Comparison of ENCODE assay signal across 11 mouse cellular contexts in genomic region chr17:34251666-34252065, GRCm38 (mm10). TPM values are rescaled to one million over a fixed set of nuclear protein-coding genes. Genes with fewer than 3 reads are reported as not detected.
DNase-seq lines count a peak whose midpoint lies in the region; ATAC-seq and TF ChIP-seq lines count a peak whose summit lies in the region.
"Had no signal": no experiment of that assay in that cellular context is flagged by ENCODE, and none has a peak within 500 bp of the region (broad histone marks: within the 10 kb centered on the region; RNA-seq: fewer than 3 reads in every experiment).

No protein-coding gene starts in this region.

- peak; percentile 59 for TF ChIP-seq CTCF in ES-Bruce4 (IDR thresholded peaks at IDR 0.05; ENCODE audit: low read depth, low read length)
- peak; percentile 34 for TF ChIP-seq CTCF in liver, embryonic 14.5 days (IDR thresholded peaks at IDR 0.05; ENCODE audit: low read depth)

- TF ChIP-seq POLR2A in ES-Bruce4 (IDR thresholded peaks at IDR 0.05; ENCODE audit: insufficient read depth, low read length), result no peak

- no peak overlapping the region for H3K4me3 ChIP-seq in intestine, embryonic 14.5 days (ENCODE audit: low read depth, low read length)
- no peak overlapping the region for H3K4me3 ChIP-seq in intestine, embryonic 15.5 days (replicated peaks)
- no peak overlapping the region for H3K4me3 ChIP-seq in liver, embryonic 11.5 days (ENCODE audit: low read depth, low read length)
- no peak overlapping the region for H3K4me3 ChIP-seq in liver, embryonic 12.5 days
- no peak overlapping the region for H3K4me3 ChIP-seq in ES-Bruce4 (ENCODE audit: low read depth, low read length)
- no peak overlapping the region for H3K4me3 ChIP-seq in liver, embryonic 14.5 days (ENCODE audit: insufficient read depth in 1 of 2, low read depth in 2 of 2, low read length in 2 of 2)
- H3K4me3 ChIP-seq: liver, embryonic 13.5 days had no signal

- 60% methylated on average over 4 of the region's 4 CpGs for WGBS in intestine, embryonic 14.5 days
- WGBS in intestine, embryonic 15.5 days, result 60% methylated on average over 4 of the region's 4 CpGs
- WGBS in liver, embryonic 11.5 days, result 56% methylated on average over 4 of the region's 4 CpGs
- WGBS in liver, embryonic 12.5 days (ENCODE audit: insufficient replicate concordance), result 49% methylated on average over 4 of the region's 4 CpGs
- WGBS in liver, embryonic 14.5 days (ENCODE audit: insufficient replicate concordance), result 53% methylated on average over 4 of the region's 4 CpGs

- TF ChIP-seq EP300 in ES-Bruce4 (IDR thresholded peaks at IDR 0.05; ENCODE audit: insufficient read depth, low read depth, low read length), result no peak
- TF ChIP-seq EP300 in liver, embryonic 14.5 days (IDR thresholded peaks at IDR 0.05; ENCODE audit: low read depth), result no peak

- no peak overlapping the region for H3K9ac ChIP-seq in intestine, embryonic 14.5 days (ENCODE audit: low read length)
- no peak overlapping the region for H3K9ac ChIP-seq in intestine, embryonic 15.5 days
- no peak overlapping the region for H3K9ac ChIP-seq in liver, embryonic 11.5 days (ENCODE audit: low read depth, low read length)
- H3K9ac ChIP-seq in liver, embryonic 12.5 days, result no peak overlapping the region
- no peak overlapping the region for H3K9ac ChIP-seq in ES-Bruce4 (ENCODE audit: low read depth, poor library complexity, severe bottlenecking)
- no peak overlapping the region for H3K9ac ChIP-seq in liver, embryonic 14.5 days (replicated peaks)
- H3K9ac ChIP-seq: liver, embryonic 13.5 days had no signal

- H3K4me1 ChIP-seq in intestine, embryonic 14.5 days (replicated peaks; ENCODE audit: control insufficient read depth, insufficient read depth, low read length), result no peaks in the 10 kb centered on the region
- no peaks in the 10 kb centered on the region for H3K4me1 ChIP-seq in intestine, embryonic 15.5 days (replicated peaks)
- no peaks in the 10 kb centered on the region for H3K4me1 ChIP-seq in liver, embryonic 11.5 days (replicated peaks; ENCODE audit: control insufficient read depth, insufficient read depth, low read length)
- no peaks in the 10 kb centered on the region for H3K4me1 ChIP-seq in liver, embryonic 12.5 days
- no peaks in the 10 kb centered on the region for H3K4me1 ChIP-seq in ES-Bruce4 (ENCODE audit: control insufficient read depth, insufficient read depth, low read length)
- no peaks in the 10 kb centered on the region for H3K4me1 ChIP-seq in liver, embryonic 14.5 days (replicated peaks; ENCODE audit: control insufficient read depth in 2 of 2, insufficient read depth in 2 of 2, low read length in 1 of 2)
- H3K4me1 ChIP-seq: liver, embryonic 13.5 days had no signal

- H3K4me2 ChIP-seq in intestine, embryonic 14.5 days (ENCODE audit: low read length), result no peak overlapping the region
- H3K4me2 ChIP-seq in intestine, embryonic 15.5 days (replicated peaks), result no peak overlapping the region
- H3K4me2 ChIP-seq in liver, embryonic 11.5 days, result no peak overlapping the region
- no peak overlapping the region for H3K4me2 ChIP-seq in liver, embryonic 12.5 days
- no peak overlapping the region for H3K4me2 ChIP-seq in liver, embryonic 14.5 days (ENCODE audit: low read depth)
- H3K4me2 ChIP-seq: liver, embryonic 13.5 days had no signal

- no peaks in the 10 kb centered on the region for H3K36me3 ChIP-seq in intestine, embryonic 14.5 days (ENCODE audit: control insufficient read depth, insufficient read depth, low read length)
- no peaks in the 10 kb centered on the region for H3K36me3 ChIP-seq in intestine, embryonic 15.5 days
- H3K36me3 ChIP-seq in liver, embryonic 11.5 days (ENCODE audit: control insufficient read depth, insufficient read depth, low read length), result no peaks in the 10 kb centered on the region
- H3K36me3 ChIP-seq in liver, embryonic 12.5 days, result no peaks in the 10 kb centered on the region
- H3K36me3 ChIP-seq in ES-Bruce4 (ENCODE audit: control insufficient read depth, insufficient read depth, low read length, poor library complexity, severe bottlenecking), result no peaks in the 10 kb centered on the region
- H3K36me3 ChIP-seq in liver, embryonic 14.5 days (replicated peaks; ENCODE audit: control insufficient read depth, insufficient read depth, low read depth), result no peaks in the 10 kb centered on the region
- H3K36me3 ChIP-seq: liver, embryonic 13.5 days had no signal

- H3K9me3 ChIP-seq in intestine, embryonic 14.5 days (ENCODE audit: control insufficient read depth, low read length), result no peaks in the 10 kb centered on the region; the same call in 1 of the 2 replicates
- H3K9me3 ChIP-seq in intestine, embryonic 15.5 days, result no peaks in the 10 kb centered on the region
- no peaks in the 10 kb centered on the region for H3K9me3 ChIP-seq in liver, embryonic 11.5 days (ENCODE audit: control insufficient read depth, low read length)
- no peaks in the 10 kb centered on the region for H3K9me3 ChIP-seq in liver, embryonic 12.5 days (replicated peaks)
- no peaks in the 10 kb centered on the region for H3K9me3 ChIP-seq in ES-Bruce4 (replicated peaks; ENCODE audit: control insufficient read depth, insufficient read depth, low read length, poor library complexity, severe bottlenecking)
- no peaks in the 10 kb centered on the region for H3K9me3 ChIP-seq in liver, embryonic 14.5 days (ENCODE audit: control insufficient read depth, low read length)
- H3K9me3 ChIP-seq: liver, embryonic 13.5 days had no signal

- ATAC-seq in intestine, embryonic 14.5 days (replicated peaks; ENCODE audit: low FRiP score, low TSS enrichment, low read depth), result no peak
- ATAC-seq in intestine, embryonic 15.5 days, result no peak
- ATAC-seq in liver, embryonic 11.5 days (replicated peaks; ENCODE audit: low FRiP score), result no peak
- no peak for ATAC-seq in liver, embryonic 12.5 days
- no peak for ATAC-seq in liver, embryonic 14.5 days (ENCODE audit: insufficient read depth)

- no peak overlapping the region for H3K27ac ChIP-seq in intestine, embryonic 14.5 days (ENCODE audit: low read depth)
- H3K27ac ChIP-seq in intestine, embryonic 15.5 days, result no peak overlapping the region
- no peak overlapping the region for H3K27ac ChIP-seq in liver, embryonic 11.5 days (ENCODE audit: low read depth, low read length)
- no peak overlapping the region for H3K27ac ChIP-seq in liver, embryonic 12.5 days
- no peak overlapping the region for H3K27ac ChIP-seq in ES-Bruce4 (ENCODE audit: insufficient read depth, low read length)
- H3K27ac ChIP-seq in liver, embryonic 14.5 days, result no peak overlapping the region
- H3K27ac ChIP-seq: liver, embryonic 13.5 days had no signal

- no peaks in the 10 kb centered on the region for H3K27me3 ChIP-seq in intestine, embryonic 14.5 days (replicated peaks; ENCODE audit: control insufficient read depth, insufficient read depth, low read length)
- H3K27me3 ChIP-seq in intestine, embryonic 15.5 days (replicated peaks), result no peaks in the 10 kb centered on the region
- peaks cover 3% of the 10 kb centered on the region for H3K27me3 ChIP-seq in liver, embryonic 11.5 days (replicated peaks; ENCODE audit: control insufficient read depth, insufficient read depth, low read length)
- peaks cover 19% of the 10 kb centered on the region for H3K27me3 ChIP-seq in liver, embryonic 12.5 days (replicated peaks)
- no peaks in the 10 kb centered on the region for H3K27me3 ChIP-seq in ES-Bruce4 (ENCODE audit: control insufficient read depth, insufficient read depth, low read length, poor library complexity, severe bottlenecking)
- H3K27me3 ChIP-seq in liver, embryonic 14.5 days (ENCODE audit: control insufficient read depth, insufficient read depth, low read length), result no peaks in the 10 kb centered on the region
- H3K27me3 ChIP-seq: liver, embryonic 13.5 days had no signal

- peak; percentile 43 for DNase-seq in intestine, embryonic 14.5 days (ENCODE audit: low spot score)
- DNase-seq in liver, embryonic 11.5 days (ENCODE audit: low spot score), result peak; percentile 24
- DNase-seq in liver, embryonic 14.5 days (ENCODE audit: low read depth in 3 of 3, low spot score in 3 of 3), result no peak
- no peak for DNase-seq in thymus, postnatal 0 days (ENCODE audit: low spot score)
- DNase-seq in cerebellum, adult 11-12 months, result no peak
- DNase-seq: cerebellum, adult 2 months; heart, postnatal 36 days; liver, embryonic 13.5 days had no signal

RNA-seq across cellular contexts. Expression of gene H2-Ab1, which starts 5.8 kb away (rescaled TPM):
- polyA plus RNA-seq in intestine, embryonic 14.5 days (2014; fragmentation: Nextera tagmentation; extraction: Ambion mirVana), result 12.2 and 12.9 TPM in 2 replicates
- polyA plus RNA-seq in intestine, embryonic 15.5 days (2015; fragmentation: Nextera tagmentation; extraction: Ambion mirVana), result 17.1 and 21.4 TPM in 2 replicates
- polyA plus RNA-seq in liver, embryonic 11.5 days (2014; fragmentation: Nextera tagmentation; extraction: Ambion mirVana), result 3.9 and 4.1 TPM in 2 replicates
- polyA plus RNA-seq in liver, embryonic 12.5 days (2016; fragmentation: Nextera tagmentation; extraction: Ambion mirVana), result 2.9 and 3.1 TPM in 2 replicates
- 2.3 and 2.4 TPM in 2 replicates for polyA plus RNA-seq in ES-Bruce4 (2011; ENCODE audit: insufficient read depth, insufficient read length, low read depth, missing spikeins)
- polyA plus RNA-seq in liver, embryonic 14.5 days (2012; rRNA removed), result 2.0 and 2.3 TPM in 2 replicates
- 3.2 and 3.3 TPM in 2 replicates for polyA plus RNA-seq in liver, embryonic 14.5 days (2014; fragmentation: Nextera tagmentation; extraction: Ambion mirVana)
- polyA plus RNA-seq in thymus, postnatal 0 days (2015; fragmentation: Nextera tagmentation; extraction: Ambion mirVana), result 1,510 and 1,544 TPM in 2 replicates

RNA-seq across cellular contexts. Expression of gene H2-Ob, which starts 13.0 kb away (rescaled TPM):
- 0.11 TPM in 1 of 2 replicates, not detected in the other for polyA plus RNA-seq in intestine, embryonic 14.5 days (2014; fragmentation: Nextera tagmentation; extraction: Ambion mirVana)
- polyA plus RNA-seq in intestine, embryonic 15.5 days (2015; fragmentation: Nextera tagmentation; extraction: Ambion mirVana), result 0.06 and 0.13 TPM in 2 replicates
- not detected in 2 replicates for polyA plus RNA-seq in liver, embryonic 11.5 days (2014; fragmentation: Nextera tagmentation; extraction: Ambion mirVana)
- polyA plus RNA-seq in liver, embryonic 12.5 days (2016; fragmentation: Nextera tagmentation; extraction: Ambion mirVana), result 0.05 and 0.19 TPM in 2 replicates
- not detected in 2 replicates for polyA plus RNA-seq in ES-Bruce4 (2011; ENCODE audit: insufficient read depth, insufficient read length, low read depth, missing spikeins)
- 0.13 and 0.20 TPM in 2 replicates for polyA plus RNA-seq in liver, embryonic 14.5 days (2012; rRNA removed)
- 0.13 and 0.17 TPM in 2 replicates for polyA plus RNA-seq in liver, embryonic 14.5 days (2014; fragmentation: Nextera tagmentation; extraction: Ambion mirVana)
- polyA plus RNA-seq in thymus, postnatal 0 days (2015; fragmentation: Nextera tagmentation; extraction: Ambion mirVana), result 2.6 and 2.8 TPM in 2 replicates

RNA-seq across cellular contexts. Expression of gene H2-Aa, which starts 36.0 kb away (rescaled TPM):
- 4.7 and 5.8 TPM in 2 replicates for polyA plus RNA-seq in intestine, embryonic 14.5 days (2014; fragmentation: Nextera tagmentation; extraction: Ambion mirVana)
- 10.2 TPM in 2 replicates for polyA plus RNA-seq in intestine, embryonic 15.5 days (2015; fragmentation: Nextera tagmentation; extraction: Ambion mirVana)
- not detected in 2 replicates for polyA plus RNA-seq in liver, embryonic 11.5 days (2014; fragmentation: Nextera tagmentation; extraction: Ambion mirVana)
- 0.11 TPM in 1 of 2 replicates, not detected in the other for polyA plus RNA-seq in liver, embryonic 12.5 days (2016; fragmentation: Nextera tagmentation; extraction: Ambion mirVana)
- polyA plus RNA-seq in ES-Bruce4 (2011; ENCODE audit: insufficient read depth, insufficient read length, low read depth, missing spikeins), result not detected in 2 replicates
- 1.1 and 1.5 TPM in 2 replicates for polyA plus RNA-seq in liver, embryonic 14.5 days (2012; rRNA removed)
- polyA plus RNA-seq in liver, embryonic 14.5 days (2014; fragmentation: Nextera tagmentation; extraction: Ambion mirVana), result 1.8 and 2.5 TPM in 2 replicates
- polyA plus RNA-seq in thymus, postnatal 0 days (2015; fragmentation: Nextera tagmentation; extraction: Ambion mirVana), result 991 and 995 TPM in 2 replicates

RNA-seq across cellular contexts. Expression of gene Tap2, which starts 48.3 kb away (rescaled TPM):
- 2.2 and 2.5 TPM in 2 replicates for polyA plus RNA-seq in intestine, embryonic 14.5 days (2014; fragmentation: Nextera tagmentation; extraction: Ambion mirVana)
- polyA plus RNA-seq in intestine, embryonic 15.5 days (2015; fragmentation: Nextera tagmentation; extraction: Ambion mirVana), result 5.3 and 5.6 TPM in 2 replicates
- polyA plus RNA-seq in liver, embryonic 11.5 days (2014; fragmentation: Nextera tagmentation; extraction: Ambion mirVana), result 6.6 and 7.4 TPM in 2 replicates
- polyA plus RNA-seq in liver, embryonic 12.5 days (2016; fragmentation: Nextera tagmentation; extraction: Ambion mirVana), result 5.6 and 6.9 TPM in 2 replicates
- polyA plus RNA-seq in ES-Bruce4 (2011; ENCODE audit: insufficient read depth, insufficient read length, low read depth, missing spikeins), result 18.8 and 22.7 TPM in 2 replicates
- polyA plus RNA-seq in liver, embryonic 14.5 days (2012; rRNA removed), result 2.1 and 2.9 TPM in 2 replicates
- polyA plus RNA-seq in liver, embryonic 14.5 days (2014; fragmentation: Nextera tagmentation; extraction: Ambion mirVana), result 3.1 and 4.9 TPM in 2 replicates
- polyA plus RNA-seq in thymus, postnatal 0 days (2015; fragmentation: Nextera tagmentation; extraction: Ambion mirVana), result 140 and 153 TPM in 2 replicates

RNA-seq across cellular contexts. Expression of gene H2-Eb1, which starts 54.0 kb away (rescaled TPM):
- polyA plus RNA-seq in intestine, embryonic 14.5 days (2014; fragmentation: Nextera tagmentation; extraction: Ambion mirVana), result 4.1 and 4.3 TPM in 2 replicates
- polyA plus RNA-seq in intestine, embryonic 15.5 days (2015; fragmentation: Nextera tagmentation; extraction: Ambion mirVana), result 6.9 and 7.4 TPM in 2 replicates
- 0.23 and 0.63 TPM in 2 replicates for polyA plus RNA-seq in liver, embryonic 11.5 days (2014; fragmentation: Nextera tagmentation; extraction: Ambion mirVana)
- polyA plus RNA-seq in liver, embryonic 12.5 days (2016; fragmentation: Nextera tagmentation; extraction: Ambion mirVana), result 0.15 and 0.37 TPM in 2 replicates
- 2.8 and 4.6 TPM in 2 replicates for polyA plus RNA-seq in ES-Bruce4 (2011; ENCODE audit: insufficient read depth, insufficient read length, low read depth, missing spikeins)
- 0.65 and 0.91 TPM in 2 replicates for polyA plus RNA-seq in liver, embryonic 14.5 days (2012; rRNA removed)
- 0.80 and 0.83 TPM in 2 replicates for polyA plus RNA-seq in liver, embryonic 14.5 days (2014; fragmentation: Nextera tagmentation; extraction: Ambion mirVana)
- 574 and 589 TPM in 2 replicates for polyA plus RNA-seq in thymus, postnatal 0 days (2015; fragmentation: Nextera tagmentation; extraction: Ambion mirVana)

Comparison
In these comparisons a context has a peak if more than half of its experiments do, and no peak if none do; other contexts are left out.
1. DNase-seq: peak in intestine, embryonic 14.5 days (single experiment) and liver, embryonic 11.5 days (single experiment); none in liver, embryonic 14.5 days (0 of 3), thymus, postnatal 0 days (single experiment) and cerebellum, adult 11-12 months (single experiment).
2. RNA of gene H2-Ab1, which starts 5.8 kb away (polyA plus RNA-seq): 1,510 to 1,544 TPM in thymus, postnatal 0 days; 17.1 to 21.4 TPM in intestine, embryonic 15.5 days, 12.2 to 12.9 TPM in intestine, embryonic 14.5 days, 3.9 to 4.1 TPM in liver, embryonic 11.5 days, 2.0 to 3.3 TPM in liver, embryonic 14.5 days, 2.9 to 3.1 TPM in liver, embryonic 12.5 days and 2.3 to 2.4 TPM in ES-Bruce4; every median in the first group is over 10 times any median in the second.
3. RNA of gene H2-Aa, which starts 36.0 kb away (polyA plus RNA-seq): 991 to 995 TPM in thymus, postnatal 0 days; 10.2 TPM in intestine, embryonic 15.5 days, 4.7 to 5.8 TPM in intestine, embryonic 14.5 days, 1.1 to 2.5 TPM in liver, embryonic 14.5 days, 0.11 TPM in liver, embryonic 12.5 days, not detected in liver, embryonic 11.5 days and not detected in ES-Bruce4; every median in the first group is over 10 times any median in the second.